Mouse (Mus musculus): Measurements from ENCODE around the gene Rsph3a. TPM values are rescaled to one million over a fixed set of nuclear protein-coding genes. Genes with fewer than 3 reads are reported as not detected.
"Not testable (repeated sequence)": the region's sequence is repeated elsewhere in the genome, so short reads cannot be mapped to it uniquely, and the experiment has no call there.

The Rsph3a gene
- polyA plus RNA-seq, 1 experiment from 2014 or later: 60.2 TPM

- H3K27ac ChIP-seq: no peak overlapping the region
- 70% methylated on average over 8 of the region's 8 CpGs for WGBS
- H3K4me1 ChIP-seq (replicated peaks): no peaks in the 10 kb centered on the region; the same call in 1 of the 2 replicates
- DNase-seq (ENCODE audit: low spot score): no peak
- no peaks in the 10 kb centered on the region for H3K9me3 ChIP-seq
- no peaks in the 10 kb centered on the region for H3K27me3 ChIP-seq (ENCODE audit: insufficient read depth, poor library complexity, severe bottlenecking)
- H3K36me3 ChIP-seq: no peaks in the 10 kb centered on the region
- no peak overlapping the region for H3K4me3 ChIP-seq
Observed at GRCm38 (mm10) chr17:7939640-7940039, 5.8 kb upstream of the Rsph3a start.

GRCm38 (mm10) chr17:7946053-7946627 lies 726 bp downstream of the Rsph3a start:
- H3K36me3 ChIP-seq; H3K4me1 ChIP-seq (replicated peaks); H3K9me3 ChIP-seq; DNase-seq (ENCODE audit: low spot score); H3K27me3 ChIP-seq (ENCODE audit: insufficient read depth, poor library complexity, severe bottlenecking): not testable (repeated sequence)
- Histone ChIP-seq H3K27ac (peak overlapping the region; percentile 89), H3K4me3 (peak overlapping the region; percentile 62)
- whole genome bisulfite sequencing: 1% methylated on average over 20 of the region's 27 CpGs

- H3K27me3 ChIP-seq (ENCODE audit: insufficient read depth, poor library complexity, severe bottlenecking); DNase-seq (ENCODE audit: low spot score); H3K4me3 ChIP-seq; H3K9me3 ChIP-seq; H3K4me1 ChIP-seq (replicated peaks); H3K27ac ChIP-seq: not testable (repeated sequence)
- WGBS: no CpG with 5 or more reads among the region's 4 CpGs
- H3K36me3 ChIP-seq: peaks cover 17% of the 10 kb centered on the region
Observed at GRCm38 (mm10) chr17:7951333-7951732, 5.9 kb downstream of the Rsph3a start.

- H3K36me3 ChIP-seq: peaks cover 22% of the 10 kb centered on the region
- not testable (repeated sequence) for DNase-seq (ENCODE audit: low spot score); H3K27ac ChIP-seq; H3K4me3 ChIP-seq; H3K27me3 ChIP-seq (ENCODE audit: insufficient read depth, poor library complexity, severe bottlenecking); H3K4me1 ChIP-seq (replicated peaks); H3K9me3 ChIP-seq
- WGBS: 96% methylated on average over 9 of the region's 9 CpGs
Observed at GRCm38 (mm10) chr17:7957242-7957641, 11.8 kb downstream of the Rsph3a start.

GRCm38 (mm10) chr17:7963333-7963732 lies 17.9 kb downstream of the Rsph3a start:
- 95% methylated on average over 4 of the region's 4 CpGs for WGBS
- H3K36me3 ChIP-seq; H3K4me1 ChIP-seq (replicated peaks); H3K9me3 ChIP-seq; H3K27me3 ChIP-seq (ENCODE audit: insufficient read depth, poor library complexity, severe bottlenecking); DNase-seq (ENCODE audit: low spot score); H3K4me3 ChIP-seq; H3K27ac ChIP-seq: not testable (repeated sequence)

GRCm38 (mm10) chr17:7964398-7964797 lies 19.0 kb downstream of the Rsph3a start:
- H3K4me1 ChIP-seq (replicated peaks); H3K4me3 ChIP-seq; H3K36me3 ChIP-seq; H3K9me3 ChIP-seq; H3K27me3 ChIP-seq (ENCODE audit: insufficient read depth, poor library complexity, severe bottlenecking); DNase-seq (ENCODE audit: low spot score); H3K27ac ChIP-seq: not testable (repeated sequence)
- 87% methylated on average over 2 of the region's 2 CpGs for WGBS

GRCm38 (mm10) chr17:7968490-7968889 lies 23.1 kb downstream of the Rsph3a start:
- not testable (repeated sequence) for H3K27me3 ChIP-seq (ENCODE audit: insufficient read depth, poor library complexity, severe bottlenecking); H3K27ac ChIP-seq; DNase-seq (ENCODE audit: low spot score); H3K4me3 ChIP-seq; H3K36me3 ChIP-seq; H3K9me3 ChIP-seq; H3K4me1 ChIP-seq (replicated peaks)
- 92% methylated on average over 3 of the region's 5 CpGs for WGBS

GRCm38 (mm10) chr17:7969782-7970181 lies 24.4 kb downstream of the Rsph3a start:
- H3K36me3 ChIP-seq; H3K4me3 ChIP-seq; H3K27ac ChIP-seq; H3K9me3 ChIP-seq; DNase-seq (ENCODE audit: low spot score); H3K4me1 ChIP-seq (replicated peaks); H3K27me3 ChIP-seq (ENCODE audit: insufficient read depth, poor library complexity, severe bottlenecking): not testable (repeated sequence)
- 77% methylated on average over 2 of the region's 6 CpGs for WGBS

GRCm38 (mm10) chr17:7983484-7983883 lies 38.1 kb downstream of the Rsph3a start:
- DNase-seq (ENCODE audit: low spot score); H3K27ac ChIP-seq; H3K4me3 ChIP-seq; H3K27me3 ChIP-seq (ENCODE audit: insufficient read depth, poor library complexity, severe bottlenecking); H3K4me1 ChIP-seq (replicated peaks); H3K36me3 ChIP-seq; H3K9me3 ChIP-seq: not testable (repeated sequence)
- 95% methylated on average over 1 of the region's 2 CpGs for WGBS

- not testable (repeated sequence) for H3K27me3 ChIP-seq (ENCODE audit: insufficient read depth, poor library complexity, severe bottlenecking); H3K4me1 ChIP-seq (replicated peaks); DNase-seq (ENCODE audit: low spot score); H3K9me3 ChIP-seq; H3K4me3 ChIP-seq; H3K27ac ChIP-seq; H3K36me3 ChIP-seq
- 62% methylated on average over 4 of the region's 4 CpGs for WGBS
Observed at GRCm38 (mm10) chr17:7985597-7985996, 40.2 kb downstream of the Rsph3a start.

GRCm38 (mm10) chr17:7987038-7987437 lies 41.6 kb downstream of the Rsph3a start:
- DNase-seq (ENCODE audit: low spot score); H3K4me3 ChIP-seq; H3K27me3 ChIP-seq (ENCODE audit: insufficient read depth, poor library complexity, severe bottlenecking); H3K36me3 ChIP-seq; H3K9me3 ChIP-seq; H3K27ac ChIP-seq; H3K4me1 ChIP-seq (replicated peaks): not testable (repeated sequence)
- WGBS: 81% methylated on average over 7 of the region's 7 CpGs

GRCm38 (mm10) chr17:8003248-8003647 lies 57.8 kb downstream of the Rsph3a start:
- DNase-seq (ENCODE audit: low spot score); H3K9me3 ChIP-seq; H3K4me1 ChIP-seq (replicated peaks); H3K27me3 ChIP-seq (ENCODE audit: insufficient read depth, poor library complexity, severe bottlenecking); H3K27ac ChIP-seq; H3K36me3 ChIP-seq; H3K4me3 ChIP-seq: not testable (repeated sequence)
- WGBS: 79% methylated on average over 10 of the region's 10 CpGs

- not testable (repeated sequence) for H3K4me1 ChIP-seq (replicated peaks); H3K36me3 ChIP-seq; DNase-seq (ENCODE audit: low spot score); H3K27me3 ChIP-seq (ENCODE audit: insufficient read depth, poor library complexity, severe bottlenecking); H3K27ac ChIP-seq; H3K9me3 ChIP-seq; H3K4me3 ChIP-seq
- 82% methylated on average over 2 of the region's 6 CpGs for WGBS
Observed at GRCm38 (mm10) chr17:8006771-8007170, 61.4 kb downstream of the Rsph3a start.

GRCm38 (mm10) chr17:8009565-8009964 lies 64.2 kb downstream of the Rsph3a start:
- not testable (repeated sequence) for H3K4me1 ChIP-seq (replicated peaks); DNase-seq (ENCODE audit: low spot score); H3K4me3 ChIP-seq; H3K9me3 ChIP-seq; H3K36me3 ChIP-seq; H3K27ac ChIP-seq; H3K27me3 ChIP-seq (ENCODE audit: insufficient read depth, poor library complexity, severe bottlenecking)
- 85% methylated on average over 6 of the region's 7 CpGs for WGBS

Data from hindbrain, embryonic 10.5 days (tissue).